12 mouse cellular contexts compared by ENCODE assay signal in genomic region chr12:118564394-118565112, GRCm38 (mm10).
DNase-seq lines count a peak whose midpoint lies in the region; ATAC-seq lines count a peak whose summit lies in the region.
"Had no signal": no experiment of that assay in that cellular context is flagged by ENCODE, and none has a peak within 500 bp of the region (broad histone marks: within the 10 kb centered on the region; RNA-seq: fewer than 3 reads in every experiment).

No protein-coding gene starts in this region.

- no peak overlapping the region for H3K27ac ChIP-seq in kidney, embryonic 14.5 days (ENCODE audit: low read depth, low read length)
- no peak overlapping the region for H3K27ac ChIP-seq in limb, embryonic 11.5 days (replicated peaks; ENCODE audit: low read depth, low read length)
- H3K27ac ChIP-seq: kidney, embryonic 15.5 days; liver, embryonic 13.5 days had no signal

- H3K4me1 ChIP-seq in kidney, embryonic 14.5 days (ENCODE audit: control insufficient read depth, insufficient read depth, low read length): no peaks in the 10 kb centered on the region
- H3K4me1 ChIP-seq in limb, embryonic 11.5 days (ENCODE audit: control insufficient read depth, insufficient read depth, low read length): peaks cover 7% of the 10 kb centered on the region
- H3K4me1 ChIP-seq: kidney, embryonic 15.5 days; liver, embryonic 13.5 days had no signal

- H3K4me3 ChIP-seq in kidney, embryonic 14.5 days (ENCODE audit: low read length): no peak overlapping the region
- H3K4me3 ChIP-seq in limb, embryonic 11.5 days (ENCODE audit: low read depth, low read length): no peak overlapping the region
- H3K4me3 ChIP-seq: kidney, embryonic 15.5 days; liver, embryonic 13.5 days had no signal

- 15% methylated on average over 9 of the region's 9 CpGs for WGBS in kidney, embryonic 14.5 days
- WGBS in limb, embryonic 11.5 days: 12% methylated on average over 9 of the region's 9 CpGs

- ATAC-seq in kidney, embryonic 14.5 days (ENCODE audit: low FRiP score, low TSS enrichment): peak; percentile 66; the same call in 1 of the 2 replicates
- ATAC-seq in limb, embryonic 11.5 days (ENCODE audit: insufficient number of reproducible peaks, low FRiP score, low TSS enrichment, low read depth): no peak

- no peaks in the 10 kb centered on the region for H3K9me3 ChIP-seq in kidney, embryonic 14.5 days (ENCODE audit: control insufficient read depth, low read length)
- H3K9me3 ChIP-seq in limb, embryonic 11.5 days (ENCODE audit: control insufficient read depth, low read length): no peaks in the 10 kb centered on the region
- H3K9me3 ChIP-seq: kidney, embryonic 15.5 days; liver, embryonic 13.5 days had no signal

- H3K36me3 ChIP-seq in kidney, embryonic 14.5 days (ENCODE audit: control insufficient read depth, insufficient read depth, low read length): no peaks in the 10 kb centered on the region
- no peaks in the 10 kb centered on the region for H3K36me3 ChIP-seq in limb, embryonic 11.5 days (ENCODE audit: control insufficient read depth, insufficient read depth, low read length)
- H3K36me3 ChIP-seq: kidney, embryonic 15.5 days; liver, embryonic 13.5 days had no signal

- H3K4me2 ChIP-seq in kidney, embryonic 14.5 days (replicated peaks; ENCODE audit: low read depth, low read length): no peak overlapping the region
- no peak overlapping the region for H3K4me2 ChIP-seq in limb, embryonic 11.5 days (ENCODE audit: low read depth, severe bottlenecking)
- H3K4me2 ChIP-seq: kidney, embryonic 15.5 days; liver, embryonic 13.5 days had no signal

- H3K9ac ChIP-seq in kidney, embryonic 14.5 days (ENCODE audit: low read depth, low read length): no peak overlapping the region
- no peak overlapping the region for H3K9ac ChIP-seq in limb, embryonic 11.5 days (ENCODE audit: low read length)
- H3K9ac ChIP-seq: kidney, embryonic 15.5 days; liver, embryonic 13.5 days had no signal

- no peak for DNase-seq in kidney, adult 8-10 months
- DNase-seq in R1 (ENCODE audit: low read depth, low spot score): peak; percentile 19
- peak; percentile 46 for DNase-seq in adrenal gland, postnatal 14 days
- peak; percentile 34 for DNase-seq in limb, embryonic 11.5 days (ENCODE audit: low spot score)
- no peak for DNase-seq in thymus, postnatal 14 days
- no peak for DNase-seq in frontal cortex, adult 2 months (ENCODE audit: extremely low spot score in 1 of 2, low spot score in 1 of 2)
- DNase-seq in urinary bladder, postnatal 4 days (ENCODE audit: low spot score in 2 of 2): no peak
- DNase-seq: cerebellum, adult 11 months; gastrocnemius, postnatal 10 days; liver, embryonic 13.5 days had no signal

- H3K27me3 ChIP-seq in kidney, embryonic 14.5 days (ENCODE audit: control insufficient read depth, insufficient read depth, low read length): no peaks in the 10 kb centered on the region
- H3K27me3 ChIP-seq in limb, embryonic 11.5 days (ENCODE audit: control insufficient read depth, insufficient read depth, low read length): no peaks in the 10 kb centered on the region
- H3K27me3 ChIP-seq: kidney, embryonic 15.5 days; liver, embryonic 13.5 days had no signal

Comparison
In these comparisons a context has a peak if more than half of its experiments do, and no peak if none do; other contexts are left out.
1. DNase-seq: peak in R1 (single experiment), adrenal gland, postnatal 14 days (single experiment) and limb, embryonic 11.5 days (single experiment); none in kidney, adult 8-10 months (0 of 2), thymus, postnatal 14 days (single experiment), frontal cortex, adult 2 months (0 of 2) and urinary bladder, postnatal 4 days (0 of 2).